Mouse (Mus musculus): ENCODE measurements around the gene Fgf7. TPM values are rescaled to one million over a fixed set of nuclear protein-coding genes. Genes with fewer than 3 reads are reported as not detected.

The Fgf7 gene
- polyA plus RNA-seq, 1 experiment: 0.49 TPM

DNA sequence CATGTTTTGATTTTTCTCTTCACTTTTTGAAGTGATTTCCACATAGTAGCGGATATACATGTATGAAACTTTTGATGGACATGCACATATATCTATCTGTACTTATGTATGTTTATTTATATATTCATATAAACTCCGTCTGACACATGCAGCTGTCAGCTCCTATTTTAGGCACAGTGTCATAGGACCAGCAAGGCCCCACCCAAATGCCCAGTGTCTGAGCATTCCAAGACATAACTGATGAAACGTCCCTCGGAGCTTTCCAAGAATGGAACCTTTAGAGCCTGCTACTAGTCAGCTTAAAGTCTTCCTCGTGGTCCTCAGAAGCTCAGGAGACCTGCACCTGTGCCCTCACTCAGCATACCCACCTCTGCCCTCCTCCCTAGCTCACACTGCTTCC is 19.2 kb downstream of the Fgf7 start:
- H3K27me3 ChIP-seq (ENCODE audit: control insufficient read depth, insufficient read depth, low read length): no peaks in the 10 kb centered on the region
- no peak for TF ChIP-seq POLR2A (IDR thresholded peaks at IDR 0.05; ENCODE audit: control insufficient read depth, extremely low read depth, insufficient read depth, low read length, poor library complexity)
- TF ChIP-seq CTCF (IDR thresholded peaks at IDR 0.05; ENCODE audit: borderline replicate concordance, control insufficient read depth, extremely low read depth, insufficient read depth, low read length, poor library complexity): no peak
- H3K36me3 ChIP-seq (ENCODE audit: control insufficient read depth, insufficient read depth, low read length): no peaks in the 10 kb centered on the region
- 85% methylated on average over 5 of the region's 5 CpGs for WGBS
- no peak overlapping the region for H3K4me3 ChIP-seq (ENCODE audit: control insufficient read depth, insufficient read depth, low read length)
- H3K27ac ChIP-seq (ENCODE audit: control insufficient read depth, insufficient read depth, low read length): no peak overlapping the region
- no peak for DNase-seq
- no peaks in the 10 kb centered on the region for H3K4me1 ChIP-seq (replicated peaks; ENCODE audit: control insufficient read depth, insufficient read depth, low read length)

DNA sequence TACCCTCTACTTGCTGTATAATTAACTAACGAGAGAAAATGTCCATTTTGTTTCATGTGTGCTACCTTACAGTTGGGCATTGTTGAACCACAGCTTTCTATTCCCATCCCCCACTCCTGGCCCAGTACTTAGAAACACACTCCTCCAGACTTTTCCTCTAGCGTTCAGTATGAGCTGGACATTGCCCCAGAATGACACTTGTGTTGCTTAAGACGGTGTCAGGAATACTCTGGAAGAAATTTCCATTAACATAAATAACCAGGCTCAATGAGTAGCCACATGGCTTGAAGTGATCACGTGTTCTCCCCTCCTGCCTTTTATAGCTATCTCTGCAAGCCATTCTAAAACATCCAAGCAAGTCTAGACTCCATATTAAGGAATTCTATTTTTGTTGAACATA is 26.1 kb downstream of the Fgf7 start:
- H3K4me1 ChIP-seq (replicated peaks; ENCODE audit: control insufficient read depth, insufficient read depth, low read length): no peaks in the 10 kb centered on the region
- no peaks in the 10 kb centered on the region for H3K27me3 ChIP-seq (ENCODE audit: control insufficient read depth, insufficient read depth, low read length)
- no peaks in the 10 kb centered on the region for H3K36me3 ChIP-seq (ENCODE audit: control insufficient read depth, insufficient read depth, low read length)
- no peak overlapping the region for H3K27ac ChIP-seq (ENCODE audit: control insufficient read depth, insufficient read depth, low read length)
- H3K4me3 ChIP-seq (ENCODE audit: control insufficient read depth, insufficient read depth, low read length): no peak overlapping the region
- DNase-seq: no peak
- TF ChIP-seq POLR2A (IDR thresholded peaks at IDR 0.05; ENCODE audit: control insufficient read depth, extremely low read depth, insufficient read depth, low read length, poor library complexity) (no peak), CTCF (IDR thresholded peaks at IDR 0.05; ENCODE audit: borderline replicate concordance, control insufficient read depth, extremely low read depth, insufficient read depth, low read length, poor library complexity) (no peak)
- 89% methylated on average over 4 of the region's 4 CpGs for WGBS

DNA sequence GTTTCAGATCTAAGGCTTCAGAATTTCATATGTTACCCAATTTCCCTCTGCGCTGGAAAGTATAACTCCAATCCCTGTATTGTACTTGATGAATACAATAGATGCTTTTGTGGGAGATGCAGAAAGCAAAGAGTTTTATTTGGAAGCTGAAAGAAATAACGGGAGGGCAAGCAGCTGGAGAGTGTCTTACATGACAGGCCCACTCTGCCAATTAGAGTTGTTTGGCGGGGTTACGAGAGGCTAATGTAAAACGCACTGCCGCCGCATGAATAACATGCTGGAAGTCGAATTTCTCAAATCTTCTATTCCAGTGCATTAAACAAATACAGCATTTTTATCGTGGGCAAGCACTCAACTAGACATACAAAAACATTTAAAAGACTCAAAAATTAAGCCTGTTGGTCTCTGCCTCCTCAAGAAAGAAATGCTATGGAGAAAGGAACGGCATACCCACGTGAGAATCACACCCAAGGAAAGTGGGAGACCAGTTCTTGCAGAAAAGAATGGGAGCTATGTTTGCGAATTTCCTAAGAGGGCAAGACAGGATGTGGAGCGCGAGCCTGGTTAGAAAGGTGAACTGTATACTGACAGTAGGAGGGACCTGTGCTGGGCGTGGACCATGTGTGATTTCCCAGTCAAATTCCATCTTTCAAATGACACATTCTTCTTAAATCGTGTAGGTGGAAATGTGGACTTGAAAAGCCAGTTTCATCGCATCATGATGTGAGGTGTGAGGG is 26.7 kb downstream of the Fgf7 start:
- Histone ChIP-seq H3K4me1 (replicated peaks; ENCODE audit: control insufficient read depth, insufficient read depth, low read length) (no peaks in the 10 kb centered on the region), H3K36me3 (ENCODE audit: control insufficient read depth, insufficient read depth, low read length) (no peaks in the 10 kb centered on the region), H3K27me3 (ENCODE audit: control insufficient read depth, insufficient read depth, low read length) (no peaks in the 10 kb centered on the region), H3K4me3 (ENCODE audit: control insufficient read depth, insufficient read depth, low read length) (no peak overlapping the region), H3K27ac (ENCODE audit: control insufficient read depth, insufficient read depth, low read length) (no peak overlapping the region)
- WGBS: 92% methylated on average over 17 of the region's 17 CpGs
- TF ChIP-seq CTCF (IDR thresholded peaks at IDR 0.05; ENCODE audit: borderline replicate concordance, control insufficient read depth, extremely low read depth, insufficient read depth, low read length, poor library complexity): no peak
- no peak for TF ChIP-seq POLR2A (IDR thresholded peaks at IDR 0.05; ENCODE audit: control insufficient read depth, extremely low read depth, insufficient read depth, low read length, poor library complexity)
- no peak for DNase-seq

DNA sequence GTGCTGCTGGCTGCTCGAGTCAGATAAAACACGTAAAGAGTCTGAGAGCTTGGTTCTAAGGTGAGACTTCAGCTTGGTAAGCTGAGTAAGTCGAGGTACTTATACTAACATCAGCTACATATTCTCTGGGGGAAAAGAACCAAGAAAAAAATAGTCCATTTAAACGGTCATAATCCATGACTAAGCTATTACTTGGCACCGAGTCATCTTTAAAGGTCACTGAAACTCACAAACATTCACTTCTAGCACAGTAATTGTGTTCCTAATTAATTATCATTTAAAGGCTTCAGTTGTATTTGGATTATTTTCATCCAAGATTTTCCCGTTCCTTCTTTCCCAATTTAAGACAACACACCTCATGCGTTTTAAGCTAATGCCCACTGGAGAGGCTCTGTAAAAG is 28.4 kb downstream of the Fgf7 start:
- no peak for TF ChIP-seq CTCF (IDR thresholded peaks at IDR 0.05; ENCODE audit: borderline replicate concordance, control insufficient read depth, extremely low read depth, insufficient read depth, low read length, poor library complexity)
- no peak for TF ChIP-seq POLR2A (IDR thresholded peaks at IDR 0.05; ENCODE audit: control insufficient read depth, extremely low read depth, insufficient read depth, low read length, poor library complexity)
- 86% methylated on average over 7 of the region's 7 CpGs for WGBS
- no peak for DNase-seq

DNA sequence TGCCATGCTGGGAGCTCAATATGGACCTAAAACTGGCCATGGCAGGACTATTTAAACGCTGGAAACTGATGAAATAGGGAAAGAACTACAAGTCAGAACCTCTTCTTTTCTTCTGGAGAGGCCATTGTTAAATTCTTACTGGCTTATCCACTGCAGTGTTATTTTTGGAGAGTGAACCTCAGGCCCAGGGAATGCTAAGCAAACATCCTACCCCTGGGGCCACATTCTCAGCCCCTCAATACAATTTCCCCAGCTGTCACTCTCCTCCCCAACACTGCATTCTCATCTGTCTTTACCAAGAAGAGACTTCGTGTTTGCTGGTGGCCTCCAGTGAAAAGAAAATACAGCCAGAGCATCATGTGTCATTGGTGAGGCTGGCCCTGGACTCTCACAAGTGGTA is 30.4 kb downstream of the Fgf7 start:
- Histone ChIP-seq H3K27ac (ENCODE audit: control insufficient read depth, insufficient read depth, low read length) (no peak overlapping the region), H3K4me3 (ENCODE audit: control insufficient read depth, insufficient read depth, low read length) (no peak overlapping the region), H3K36me3 (ENCODE audit: control insufficient read depth, insufficient read depth, low read length) (no peaks in the 10 kb centered on the region), H3K4me1 (replicated peaks; ENCODE audit: control insufficient read depth, insufficient read depth, low read length) (no peaks in the 10 kb centered on the region), H3K27me3 (ENCODE audit: control insufficient read depth, insufficient read depth, low read length) (no peaks in the 10 kb centered on the region)
- no peak for TF ChIP-seq CTCF (IDR thresholded peaks at IDR 0.05; ENCODE audit: borderline replicate concordance, control insufficient read depth, extremely low read depth, insufficient read depth, low read length, poor library complexity)
- no peak for TF ChIP-seq POLR2A (IDR thresholded peaks at IDR 0.05; ENCODE audit: control insufficient read depth, extremely low read depth, insufficient read depth, low read length, poor library complexity)
- WGBS: 63% methylated on average over 2 of the region's 2 CpGs
- DNase-seq: no peak

More for the DNA sequence above, 28.4 kb downstream of the Fgf7 start:
- no peaks in the 10 kb centered on the region for H3K4me1 ChIP-seq (replicated peaks; ENCODE audit: control insufficient read depth, insufficient read depth, low read length)
- H3K36me3 ChIP-seq (ENCODE audit: control insufficient read depth, insufficient read depth, low read length): no peaks in the 10 kb centered on the region
- H3K27me3 ChIP-seq (ENCODE audit: control insufficient read depth, insufficient read depth, low read length): no peaks in the 10 kb centered on the region
- no peak overlapping the region for H3K27ac ChIP-seq (ENCODE audit: control insufficient read depth, insufficient read depth, low read length)
- no peak overlapping the region for H3K4me3 ChIP-seq (ENCODE audit: control insufficient read depth, insufficient read depth, low read length)

DNA sequence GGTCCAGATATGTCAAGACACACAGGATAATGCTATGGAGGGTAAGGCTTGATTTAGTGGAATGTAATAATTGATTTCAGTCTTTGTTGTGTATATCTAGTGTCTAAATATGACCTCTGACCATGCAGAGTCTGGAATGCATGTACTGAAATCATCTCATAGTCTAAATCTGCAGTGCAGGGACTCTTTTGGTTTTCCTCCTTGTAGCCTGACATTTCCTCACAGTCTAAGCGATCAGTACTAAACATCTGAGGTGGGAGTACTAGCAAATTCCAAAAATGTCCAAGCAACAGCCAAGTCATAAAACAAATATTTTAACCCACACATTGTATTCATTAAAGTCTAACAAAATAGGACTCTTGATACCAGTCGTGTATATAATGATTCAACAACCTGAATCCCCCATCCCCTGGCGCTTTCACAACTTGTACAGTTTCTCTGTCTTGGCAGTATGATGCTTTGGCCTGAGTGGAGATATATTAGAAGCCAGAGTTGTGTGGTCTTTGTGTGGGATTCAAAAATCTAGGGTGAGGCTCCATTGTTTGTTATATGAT is 30.9 kb downstream of the Fgf7 start:
- no peak for DNase-seq
- TF ChIP-seq CTCF (IDR thresholded peaks at IDR 0.05; ENCODE audit: borderline replicate concordance, control insufficient read depth, extremely low read depth, insufficient read depth, low read length, poor library complexity) (no peak), POLR2A (IDR thresholded peaks at IDR 0.05; ENCODE audit: control insufficient read depth, extremely low read depth, insufficient read depth, low read length, poor library complexity) (no peak)
- Histone ChIP-seq H3K27me3 (ENCODE audit: control insufficient read depth, insufficient read depth, low read length) (no peaks in the 10 kb centered on the region), H3K4me1 (replicated peaks; ENCODE audit: control insufficient read depth, insufficient read depth, low read length) (no peaks in the 10 kb centered on the region), H3K4me3 (ENCODE audit: control insufficient read depth, insufficient read depth, low read length) (no peak overlapping the region), H3K36me3 (ENCODE audit: control insufficient read depth, insufficient read depth, low read length) (no peaks in the 10 kb centered on the region), H3K27ac (ENCODE audit: control insufficient read depth, insufficient read depth, low read length) (no peak overlapping the region)
- 89% methylated on average over 3 of the region's 3 CpGs for WGBS
